21 mouse cellular contexts compared by ENCODE assay signal in genomic region chr3:38945157-38945556, GRCm38 (mm10). TPM values are rescaled to one million over a fixed set of nuclear protein-coding genes. Genes with fewer than 3 reads are reported as not detected.
DNase-seq lines count a peak whose midpoint lies in the region; ATAC-seq and TF ChIP-seq lines count a peak whose summit lies in the region.
"Had no signal": no experiment of that assay in that cellular context is flagged by ENCODE, and none has a peak within 500 bp of the region (broad histone marks: within the 10 kb centered on the region; RNA-seq: fewer than 3 reads in every experiment).

No protein-coding gene starts in this region.

- no peaks in the 10 kb centered on the region for H3K4me1 ChIP-seq in hindbrain, embryonic 16.5 days (ENCODE audit: control insufficient read depth, insufficient read depth, low read depth, low read length)
- peaks cover 13% of the 10 kb centered on the region for H3K4me1 ChIP-seq in hindbrain, embryonic 10.5 days (replicated peaks)
- no peaks in the 10 kb centered on the region for H3K4me1 ChIP-seq in midbrain, postnatal 0 days (ENCODE audit: insufficient read depth, low read length)
- peaks cover 2% of the 10 kb centered on the region for H3K4me1 ChIP-seq in midbrain, embryonic 11.5 days (ENCODE audit: control insufficient read depth, insufficient read depth, low read length)
- H3K4me1 ChIP-seq: embryonic facial prominence, embryonic 12.5 days; heart, embryonic 15.5 days had no signal

- no peak overlapping the region for H3K4me3 ChIP-seq in hindbrain, embryonic 16.5 days (ENCODE audit: low read length)
- no peak overlapping the region for H3K4me3 ChIP-seq in hindbrain, embryonic 10.5 days
- no peak overlapping the region for H3K4me3 ChIP-seq in midbrain, postnatal 0 days (ENCODE audit: low read depth, low read length)
- no peak overlapping the region for H3K4me3 ChIP-seq in midbrain, embryonic 11.5 days (ENCODE audit: low read depth, low read length)
- H3K4me3 ChIP-seq: embryonic facial prominence, embryonic 12.5 days; forebrain, embryonic 15.5 days; heart, embryonic 15.5 days had no signal

- no peak overlapping the region for H3K4me2 ChIP-seq in hindbrain, embryonic 16.5 days (ENCODE audit: low read length)
- H3K4me2 ChIP-seq in midbrain, postnatal 0 days (ENCODE audit: low read depth, low read length, poor library complexity, severe bottlenecking), result no peak overlapping the region
- H3K4me2 ChIP-seq in midbrain, embryonic 11.5 days, result no peak overlapping the region
- H3K4me2 ChIP-seq: embryonic facial prominence, embryonic 12.5 days; forebrain, embryonic 15.5 days; heart, embryonic 11.5 days; heart, embryonic 15.5 days had no signal

- H3K9me3 ChIP-seq in hindbrain, embryonic 16.5 days (ENCODE audit: control insufficient read depth, low read length), result no peaks in the 10 kb centered on the region
- no peaks in the 10 kb centered on the region for H3K9me3 ChIP-seq in hindbrain, embryonic 10.5 days
- H3K9me3 ChIP-seq in midbrain, postnatal 0 days (ENCODE audit: low read length), result no peaks in the 10 kb centered on the region
- no peaks in the 10 kb centered on the region for H3K9me3 ChIP-seq in midbrain, embryonic 11.5 days (ENCODE audit: control insufficient read depth, low read length)
- H3K9me3 ChIP-seq: embryonic facial prominence, embryonic 12.5 days; forebrain, embryonic 15.5 days; heart, embryonic 15.5 days had no signal

- DNase-seq in heart, adult 11 months, result peak; percentile 78
- DNase-seq in heart, adult 9 months (ENCODE audit: low spot score in 2 of 2), result no peak
- DNase-seq in hindbrain, embryonic 10.5 days (ENCODE audit: low spot score), result no peak
- peak; percentile 11 for DNase-seq in midbrain, postnatal 0 days (ENCODE audit: low spot score)
- no peak for DNase-seq in midbrain, embryonic 11.5 days (ENCODE audit: low spot score, missing footprints)
- no peak for DNase-seq in embryo, embryonic 11 days
- DNase-seq: adrenal gland, postnatal 10 days; B cell, adult 2 months; cerebellum, adult 11 months; cerebellum, adult 8-10 months; cerebellum, postnatal 14 days; gastrocnemius, postnatal 36 days; heart, adult 18-20 months; heart, postnatal 14 days had no signal

- peaks cover 6% of the 10 kb centered on the region; the same call in 1 of the 2 replicates for H3K36me3 ChIP-seq in hindbrain, embryonic 16.5 days (ENCODE audit: control insufficient read depth, insufficient read depth, low read length)
- peaks cover 63% of the 10 kb centered on the region for H3K36me3 ChIP-seq in hindbrain, embryonic 10.5 days
- no peaks in the 10 kb centered on the region for H3K36me3 ChIP-seq in midbrain, postnatal 0 days (ENCODE audit: insufficient read depth, low read length)
- no peaks in the 10 kb centered on the region for H3K36me3 ChIP-seq in midbrain, embryonic 11.5 days (ENCODE audit: control insufficient read depth, insufficient read depth, low read length)
- H3K36me3 ChIP-seq: G1E; heart, embryonic 15.5 days had no signal

- 27% methylated on average over 1 of the region's 1 CpGs for WGBS in hindbrain, embryonic 16.5 days
- WGBS in hindbrain, embryonic 10.5 days, result 81% methylated on average over 1 of the region's 1 CpGs
- 55% methylated on average over 1 of the region's 1 CpGs for WGBS in midbrain, postnatal 0 days
- 73% methylated on average over 1 of the region's 1 CpGs for WGBS in midbrain, embryonic 11.5 days

- no peak overlapping the region for H3K9ac ChIP-seq in hindbrain, embryonic 16.5 days (ENCODE audit: low read depth, low read length)
- H3K9ac ChIP-seq in midbrain, postnatal 0 days (replicated peaks; ENCODE audit: low read length, poor library complexity, severe bottlenecking), result no peak overlapping the region
- no peak overlapping the region for H3K9ac ChIP-seq in midbrain, embryonic 11.5 days (ENCODE audit: low read length)
- H3K9ac ChIP-seq: embryonic facial prominence, embryonic 12.5 days; forebrain, embryonic 15.5 days; heart, embryonic 15.5 days had no signal

- no peak for TF ChIP-seq CTCF in midbrain, postnatal 0 days (IDR thresholded peaks at IDR 0.05)

- peak; percentile 44; the same call in 1 of the 2 replicates for ATAC-seq in hindbrain, embryonic 16.5 days
- ATAC-seq in midbrain, postnatal 0 days (ENCODE audit: low FRiP score), result no peak
- ATAC-seq in midbrain, embryonic 11.5 days (ENCODE audit: low FRiP score), result no peak
- ATAC-seq: CD4-positive, CD25-positive, alpha-beta regulatory T cell, adult 4 months; forebrain, embryonic 15.5 days had no signal

- no peaks in the 10 kb centered on the region for H3K27me3 ChIP-seq in hindbrain, embryonic 16.5 days (replicated peaks; ENCODE audit: control insufficient read depth, insufficient read depth, low read length)
- no peaks in the 10 kb centered on the region for H3K27me3 ChIP-seq in hindbrain, embryonic 10.5 days (ENCODE audit: insufficient read depth, poor library complexity, severe bottlenecking)
- no peaks in the 10 kb centered on the region for H3K27me3 ChIP-seq in midbrain, postnatal 0 days (ENCODE audit: insufficient read depth, low read length)
- no peaks in the 10 kb centered on the region for H3K27me3 ChIP-seq in midbrain, embryonic 11.5 days (ENCODE audit: control insufficient read depth, insufficient read depth, low read length)
- H3K27me3 ChIP-seq: embryonic facial prominence, embryonic 12.5 days; forebrain, embryonic 15.5 days; heart, embryonic 15.5 days had no signal

- H3K27ac ChIP-seq in hindbrain, embryonic 16.5 days (ENCODE audit: low read depth, low read length), result no peak overlapping the region
- no peak overlapping the region for H3K27ac ChIP-seq in hindbrain, embryonic 10.5 days
- H3K27ac ChIP-seq in midbrain, postnatal 0 days (ENCODE audit: low read depth, low read length), result no peak overlapping the region
- no peak overlapping the region for H3K27ac ChIP-seq in midbrain, embryonic 11.5 days (ENCODE audit: low read depth, low read length)
- H3K27ac ChIP-seq: embryonic facial prominence, embryonic 12.5 days; forebrain, embryonic 15.5 days; heart, embryonic 15.5 days had no signal

RNA-seq across cellular contexts. Expression of gene Fat4, which starts 58.4 kb away (rescaled TPM):
- 6.8 and 7.2 TPM in 2 replicates for polyA plus RNA-seq in hindbrain, embryonic 16.5 days (2015; fragmentation: Nextera tagmentation; extraction: Ambion mirVana)
- 6.6 and 10.3 TPM in 2 replicates for polyA plus RNA-seq in hindbrain, embryonic 10.5 days (2016; fragmentation: Nextera tagmentation; extraction: Ambion mirVana)
- total RNA-seq in midbrain, postnatal 0 days (2014; rRNA removed), result 79.1 and 91.4 TPM in 2 replicates
- polyA plus RNA-seq in midbrain, postnatal 0 days (2015; fragmentation: Nextera tagmentation; extraction: Ambion mirVana), result 4.0 and 5.0 TPM in 2 replicates
- polyA plus RNA-seq in midbrain, embryonic 11.5 days (2014; fragmentation: Nextera tagmentation; extraction: Ambion mirVana), result 9.3 and 10.3 TPM in 2 replicates
- polyA plus RNA-seq: CD4-positive, CD25-positive, alpha-beta regulatory T cell, adult 4 months; G1E had no signal

Comparison
In these comparisons a context has a peak if more than half of its experiments do, and no peak if none do; other contexts are left out.
1. DNase-seq: peak in heart, adult 11 months (single experiment) and midbrain, postnatal 0 days (single experiment); none in heart, adult 9 months (0 of 2), hindbrain, embryonic 10.5 days (single experiment), midbrain, embryonic 11.5 days (single experiment) and embryo, embryonic 11 days (single experiment).